ENCODE assay signal across 26 mouse cellular contexts in the genomic region with DNA sequence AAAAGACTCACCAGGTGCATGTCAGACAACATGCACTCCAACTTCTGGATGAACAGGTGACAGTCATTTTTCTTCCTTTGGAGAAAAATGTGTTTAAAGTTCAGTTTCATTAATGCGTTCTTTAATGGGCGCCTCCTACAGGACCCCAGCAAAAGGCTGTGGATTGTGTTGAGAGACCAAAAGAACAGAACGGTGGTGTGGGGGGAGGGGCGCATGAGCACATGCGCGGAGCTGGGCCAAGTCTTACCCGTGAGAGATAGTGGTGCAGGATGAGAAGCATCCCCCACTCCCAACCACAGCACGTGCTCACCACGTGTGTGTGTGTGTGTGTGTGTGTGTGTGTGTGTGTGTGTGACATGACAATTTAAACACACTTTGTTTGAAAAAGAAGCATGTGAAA.
DNase-seq lines count a peak whose midpoint lies in the region; ATAC-seq and TF ChIP-seq lines count a peak whose summit lies in the region.
"Had no signal": no experiment of that assay in that cellular context is flagged by ENCODE, and none has a peak within 500 bp of the region (broad histone marks: within the 10 kb centered on the region; RNA-seq: fewer than 3 reads in every experiment).

No protein-coding gene starts in this region.

- H3K9ac ChIP-seq in intestine, embryonic 14.5 days (ENCODE audit: low read length), result no peak overlapping the region
- H3K9ac ChIP-seq in intestine, postnatal 0 days (ENCODE audit: low read depth, low read length), result no peak overlapping the region
- H3K9ac ChIP-seq in ES-Bruce4 (ENCODE audit: low read depth, poor library complexity, severe bottlenecking), result no peak overlapping the region
- H3K9ac ChIP-seq: forebrain, postnatal 0 days; heart, embryonic 13.5 days; hindbrain, embryonic 12.5 days; hindbrain, embryonic 15.5 days had no signal

- H3K4me2 ChIP-seq in intestine, embryonic 14.5 days (ENCODE audit: low read length), result no peak overlapping the region
- no peak overlapping the region for H3K4me2 ChIP-seq in intestine, postnatal 0 days (replicated peaks; ENCODE audit: low read depth)
- H3K4me2 ChIP-seq: heart, embryonic 13.5 days; hindbrain, embryonic 12.5 days; hindbrain, embryonic 15.5 days had no signal

- H3K9me3 ChIP-seq in intestine, embryonic 14.5 days (ENCODE audit: control insufficient read depth, low read length), result no peaks in the 10 kb centered on the region
- no peaks in the 10 kb centered on the region for H3K9me3 ChIP-seq in intestine, postnatal 0 days (ENCODE audit: control insufficient read depth)
- H3K9me3 ChIP-seq in ES-Bruce4 (replicated peaks; ENCODE audit: control insufficient read depth, insufficient read depth, low read length, poor library complexity, severe bottlenecking), result peaks cover 61% of the 10 kb centered on the region
- H3K9me3 ChIP-seq: forebrain, embryonic 10.5 days; heart, embryonic 13.5 days; hindbrain, embryonic 12.5 days; hindbrain, embryonic 15.5 days had no signal

- no peak overlapping the region for H3K4me3 ChIP-seq in intestine, embryonic 14.5 days (ENCODE audit: low read depth, low read length)
- no peak overlapping the region for H3K4me3 ChIP-seq in intestine, postnatal 0 days (ENCODE audit: low read depth, low read length)
- H3K4me3 ChIP-seq in ES-Bruce4 (ENCODE audit: low read depth, low read length), result no peak overlapping the region
- H3K4me3 ChIP-seq: forebrain, embryonic 10.5 days; gastrocnemius, adult 2 months; heart, embryonic 13.5 days; hindbrain, embryonic 12.5 days; hindbrain, embryonic 15.5 days had no signal

- no peak for TF ChIP-seq EP300 in ES-Bruce4 (IDR thresholded peaks at IDR 0.05; ENCODE audit: insufficient read depth, low read depth, low read length)

- H3K27ac ChIP-seq in intestine, embryonic 14.5 days (ENCODE audit: low read depth), result no peak overlapping the region
- no peak overlapping the region for H3K27ac ChIP-seq in intestine, postnatal 0 days (ENCODE audit: low read depth, low read length)
- peak overlapping the region; percentile 66 for H3K27ac ChIP-seq in ES-Bruce4 (ENCODE audit: insufficient read depth, low read length)
- H3K27ac ChIP-seq: forebrain, embryonic 10.5 days; gastrocnemius, adult 2 months; heart, embryonic 13.5 days; hindbrain, embryonic 12.5 days; hindbrain, embryonic 15.5 days had no signal

- no peak for ATAC-seq in CD4-positive, CD25-positive, alpha-beta regulatory T cell, adult 4 months
- ATAC-seq in intestine, embryonic 14.5 days (replicated peaks; ENCODE audit: low FRiP score, low TSS enrichment, low read depth), result no peak
- ATAC-seq in intestine, postnatal 0 days, result no peak
- no peak for ATAC-seq in megakaryocyte progenitor cell, adult 5-6 weeks (replicated peaks; ENCODE audit: poor library complexity)
- ATAC-seq: forebrain, embryonic 14.5 days; forebrain, postnatal 0 days; intestine, embryonic 16.5 days had no signal

- no peaks in the 10 kb centered on the region for H3K4me1 ChIP-seq in intestine, embryonic 14.5 days (replicated peaks; ENCODE audit: control insufficient read depth, insufficient read depth, low read length)
- no peaks in the 10 kb centered on the region for H3K4me1 ChIP-seq in intestine, postnatal 0 days (replicated peaks; ENCODE audit: control insufficient read depth, insufficient read depth, low read length)
- H3K4me1 ChIP-seq in ES-Bruce4 (ENCODE audit: control insufficient read depth, insufficient read depth, low read length), result no peaks in the 10 kb centered on the region
- H3K4me1 ChIP-seq: forebrain, embryonic 10.5 days; heart, embryonic 13.5 days; hindbrain, embryonic 12.5 days; hindbrain, embryonic 15.5 days had no signal

- no peak for TF ChIP-seq POLR2A in ES-Bruce4 (IDR thresholded peaks at IDR 0.05; ENCODE audit: insufficient read depth, low read length)

- no peaks in the 10 kb centered on the region for H3K27me3 ChIP-seq in intestine, embryonic 14.5 days (replicated peaks; ENCODE audit: control insufficient read depth, insufficient read depth, low read length)
- H3K27me3 ChIP-seq in intestine, postnatal 0 days (replicated peaks; ENCODE audit: control insufficient read depth, insufficient read depth, low read length), result no peaks in the 10 kb centered on the region
- H3K27me3 ChIP-seq in ES-Bruce4 (ENCODE audit: control insufficient read depth, insufficient read depth, low read length, poor library complexity, severe bottlenecking), result no peaks in the 10 kb centered on the region
- H3K27me3 ChIP-seq: heart, embryonic 13.5 days; hindbrain, embryonic 12.5 days; hindbrain, embryonic 15.5 days had no signal

- no peak for TF ChIP-seq CTCF in intestine, postnatal 0 days (IDR thresholded peaks at IDR 0.05; ENCODE audit: low read depth)
- TF ChIP-seq CTCF in ES-Bruce4 (IDR thresholded peaks at IDR 0.05; ENCODE audit: low read depth, low read length), result no peak

- DNase-seq in CD4-positive, CD25-positive, alpha-beta regulatory T cell, adult 2 months (ENCODE audit: low read depth, low spot score), result peak; percentile 1
- peak; percentile 38 for DNase-seq in intestine, embryonic 14.5 days (ENCODE audit: low spot score)
- DNase-seq in R1 (ENCODE audit: low read depth, low spot score), result peak; percentile 97
- no peak for DNase-seq in lung, postnatal 10 days
- DNase-seq: adrenal gland, postnatal 14 days; cerebellum, adult 11 months; cerebellum, adult 2 months; cerebellum, adult 9-11 months; cerebellum, postnatal 36 days; forebrain, postnatal 0 days; gastrocnemius, adult 2 months; gastrocnemius, postnatal 14 days; heart, adult 18-20 months; heart, postnatal 14 days; heart, postnatal 4 days; kidney, adult 2 months had no signal

- H3K36me3 ChIP-seq in intestine, embryonic 14.5 days (ENCODE audit: control insufficient read depth, insufficient read depth, low read length), result no peaks in the 10 kb centered on the region
- no peaks in the 10 kb centered on the region for H3K36me3 ChIP-seq in intestine, postnatal 0 days (ENCODE audit: control insufficient read depth, insufficient read depth)
- no peaks in the 10 kb centered on the region for H3K36me3 ChIP-seq in ES-Bruce4 (ENCODE audit: control insufficient read depth, insufficient read depth, low read length, poor library complexity, severe bottlenecking)
- H3K36me3 ChIP-seq: forebrain, embryonic 10.5 days; heart, embryonic 13.5 days; hindbrain, embryonic 12.5 days; hindbrain, embryonic 15.5 days had no signal

- WGBS in intestine, embryonic 14.5 days, result 78% methylated on average over 9 of the region's 9 CpGs
- 82% methylated on average over 9 of the region's 9 CpGs for WGBS in intestine, postnatal 0 days
